Mouse (Mus musculus): Measurements from ENCODE around the gene Tceal1.

DNA sequence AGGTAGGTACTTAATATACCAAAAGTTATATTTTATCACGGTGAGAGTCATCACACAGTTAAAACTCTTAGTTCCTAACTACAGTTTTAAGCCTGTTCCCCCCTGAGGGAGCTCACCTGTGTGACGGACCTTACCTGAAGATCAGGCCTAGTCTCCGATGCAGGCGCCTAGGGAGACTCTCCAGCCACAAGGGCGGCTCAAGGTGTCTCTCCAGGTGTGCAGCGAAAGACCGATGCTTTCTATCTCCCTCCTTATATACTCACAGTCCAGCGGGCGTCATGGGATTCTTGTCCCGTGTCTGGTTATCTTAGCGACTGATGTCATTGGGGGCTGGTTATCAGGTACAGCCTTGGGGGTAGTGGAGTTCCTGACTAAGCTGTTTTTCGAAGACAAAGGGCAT lies 35.7 kb downstream of the Tceal1 start, which contains the start of gene Morf4l2:
- TF ChIP-seq CTCF (IDR thresholded peaks at IDR 0.05; ENCODE audit: control insufficient read depth, insufficient read depth, insufficient replicate concordance, low read depth, low read length) (no peak), POLR2A (IDR thresholded peaks at IDR 0.05; ENCODE audit: control insufficient read depth, low read depth, low read length) (no peak)

Data from testis, adult 2 months (tissue).